Mouse (Mus musculus) left cerebral cortex, adult 8-10 months (tissue): ENCODE results near the gene Frmpd3. TPM values are rescaled to one million over a fixed set of nuclear protein-coding genes. Genes with fewer than 3 reads are reported as not detected.

Experiments used
- DNase-seq, 2 experiments: peaks; one replicate each; pipeline ENCODE4 v3.0.0; 2022; ENCODE audit warnings: low spot score in 2 of 2
- microRNA-seq, 2 experiments: library from miRNA; unstranded; fragments of <30 nt; microRNA quantifications; one replicate each; pipeline ENCODE4 v1.2.0; 2022
- total RNA-seq, 4 experiments: library from RNA; stranded (reverse); gene quantifications; 2 replicates each; pipeline ENCODE4 v1.2.4; 2022

Gene Frmpd3
- total RNA-seq, 4 experiments from 2014 or later, result 23.7 to 31.1 (median 26.7) TPM

DNA sequence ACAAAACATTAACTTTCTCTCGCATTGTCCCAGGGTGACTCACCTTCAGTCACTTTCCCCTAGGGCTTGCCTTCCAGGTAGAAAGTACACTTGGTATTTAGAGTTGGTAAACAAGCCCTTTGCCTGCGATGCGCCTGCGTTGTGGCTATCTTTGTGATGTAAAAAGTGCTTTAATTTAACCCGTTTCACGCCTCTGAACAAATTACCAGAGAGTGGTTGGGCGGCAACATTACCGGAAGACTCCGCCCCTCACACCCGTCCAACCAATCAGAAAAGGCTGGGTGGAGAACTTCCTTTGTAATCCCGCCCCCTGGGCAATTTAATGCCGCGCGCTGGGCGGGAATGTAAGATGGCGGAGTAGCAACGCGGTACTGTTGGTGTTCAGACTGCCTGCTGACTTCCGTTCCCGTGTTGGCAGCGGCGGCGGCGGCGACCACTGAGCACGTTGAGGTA lies 114.2 kb downstream of the Frmpd3 start, which contains the start of gene Prps1:
Gene Prps1, plus strand, starts transcription at position 335 of the 453 bp plus-strand sequence.
- peak; percentile 59 to 83 for DNase-seq

DNA sequence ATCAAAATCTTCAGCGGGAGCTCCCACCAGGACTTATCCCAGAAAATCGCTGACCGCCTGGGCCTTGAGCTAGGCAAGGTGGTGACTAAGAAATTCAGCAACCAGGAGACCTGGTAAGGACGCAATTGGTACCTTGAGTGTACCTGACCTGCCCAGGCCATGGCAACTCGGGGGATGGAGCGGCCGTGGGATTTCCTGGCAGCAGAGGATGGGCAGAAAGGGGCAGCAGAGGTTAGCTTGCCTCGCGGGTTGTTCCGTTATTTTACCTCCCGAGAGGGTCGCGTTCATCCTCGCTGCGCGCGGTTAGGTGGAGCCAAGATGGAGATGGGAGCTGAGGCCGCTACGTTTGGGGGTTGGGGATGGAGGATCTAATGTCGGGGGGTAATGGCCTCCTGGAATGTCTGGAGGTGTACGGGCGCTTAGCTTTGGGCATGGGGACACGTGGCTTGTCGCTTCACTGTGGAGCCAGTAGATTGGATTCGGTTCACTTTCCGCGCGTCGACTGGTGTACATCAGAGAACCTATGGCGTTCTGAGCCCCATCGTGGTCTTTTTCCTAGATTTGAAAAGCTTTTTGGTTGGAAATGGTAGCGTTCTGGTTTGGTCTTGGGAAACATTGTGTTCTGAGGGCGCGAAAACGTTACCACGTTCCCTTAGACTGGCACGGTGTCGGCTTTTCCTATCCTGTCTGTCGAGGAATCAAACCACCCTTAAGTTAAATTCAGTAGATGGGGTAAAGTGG lies 114.9 kb downstream of the Frmpd3 start:
- no peak for DNase-seq

DNA sequence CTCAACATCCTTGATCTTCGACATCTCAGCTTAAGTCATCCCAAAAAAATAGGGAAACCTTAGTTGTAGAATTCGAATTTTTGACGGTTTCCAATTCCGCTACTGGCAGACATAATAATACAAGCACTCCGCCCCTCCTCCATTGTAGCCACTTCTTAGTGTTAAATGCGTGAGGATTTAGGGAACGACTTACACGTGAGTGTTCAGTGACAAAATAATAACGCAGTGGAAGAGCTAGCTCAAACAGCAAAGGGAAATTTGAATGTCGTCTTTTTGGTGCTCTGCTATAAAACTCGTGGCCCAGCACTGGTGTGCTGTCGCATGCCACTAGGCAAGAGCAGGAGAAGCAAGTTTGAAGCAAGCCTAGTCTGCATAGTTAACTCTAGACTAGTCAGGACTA lies 115.4 kb downstream of the Frmpd3 start:
- no peak for DNase-seq

DNA sequence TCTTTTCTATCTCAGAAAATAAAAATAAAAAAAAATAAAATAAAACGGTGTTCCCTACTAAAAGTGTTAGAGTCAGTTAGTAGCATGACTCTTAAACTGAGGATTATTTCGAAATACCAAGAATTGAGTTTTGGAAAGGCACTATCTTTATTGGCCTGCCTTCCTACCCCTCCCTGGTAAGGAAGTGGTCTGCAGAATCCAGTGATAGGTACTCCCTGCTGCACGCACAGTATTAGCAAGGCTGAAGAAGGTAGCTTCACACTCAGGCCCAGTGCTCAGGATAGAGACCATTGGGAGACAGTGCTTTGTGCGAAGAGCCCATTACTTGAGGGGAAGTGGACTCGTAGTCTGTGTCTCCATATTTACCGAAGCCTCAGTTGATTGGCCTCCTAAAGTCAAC lies 136.2 kb downstream of the Frmpd3 start:
- no peak for DNase-seq

DNA sequence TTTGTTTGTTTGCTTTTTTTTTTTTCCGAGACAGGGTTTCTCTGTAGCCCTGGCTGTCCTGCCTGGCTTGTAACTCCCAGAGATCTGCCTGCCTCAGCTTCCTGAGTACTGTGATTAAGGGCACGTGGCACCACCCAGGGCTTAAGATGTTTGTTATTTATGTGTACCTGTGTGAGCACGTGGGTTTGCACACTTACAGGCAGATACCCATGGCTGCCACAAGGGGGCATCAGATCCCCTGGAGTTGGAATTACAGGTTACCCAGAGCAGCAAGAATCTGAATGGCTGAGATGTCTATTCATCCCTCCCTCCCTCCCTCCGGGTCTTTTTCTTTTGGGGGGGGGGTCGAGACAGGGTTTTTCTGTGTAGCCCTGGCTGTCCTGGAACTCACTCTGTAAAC lies 137.1 kb downstream of the Frmpd3 start:
- peak in 1 of 2 experiments; percentile 8 for DNase-seq

Small RNA genes lying within 50 kb of the gene (microRNA-seq; reads per million reads assigned to microRNA genes)
- gene Mir3475, result 128 to 142 reads per million in 2 experiments

Other genes starting within 250 kb of the Frmpd3 start
- gene Prps1, start 114.3 kb downstream of the Frmpd3 start, total RNA-seq, result 10 to 100 TPM; 70.4 to 87.2 (median 75.8) TPM